Mouse (Mus musculus) thymus, adult 2 months (tissue): ENCODE measurements around the gene Hs3st5.

Experiments used
- CTCF ChIP-seq: fragments of 200-500 bp; IDR thresholded peaks from 2 replicates; pipeline ENCODE4 v1.5.1; 2012; ENCODE audit warnings: mild to moderate bottlenecking, control low read depth, low read length, moderate library complexity, borderline replicate concordance; ENCODE audit not compliant: control insufficient read depth, poor library complexity, insufficient read depth; ENCODE audit errors: extremely low read depth
- POLR2A ChIP-seq: fragments of 200-500 bp; IDR thresholded peaks from 2 replicates; pipeline ENCODE4 v1.6.1; 2012; ENCODE audit warnings: mild to moderate bottlenecking, low read length, control low read depth, moderate library complexity; ENCODE audit not compliant: control insufficient read depth, poor library complexity, insufficient read depth; ENCODE audit errors: extremely low read depth

- TF ChIP-seq CTCF (no peak), POLR2A (no peak)
Observed at GRCm38 (mm10) chr10:36729361-36730098, 222.9 kb downstream of the Hs3st5 start.
